Mouse (Mus musculus): Measurements from ENCODE around the gene Fbxl20.
"Not testable (repeated sequence)": the region's sequence is repeated elsewhere in the genome, so short reads cannot be mapped to it uniquely, and the experiment has no call there.

Gene Fbxl20

DNA sequence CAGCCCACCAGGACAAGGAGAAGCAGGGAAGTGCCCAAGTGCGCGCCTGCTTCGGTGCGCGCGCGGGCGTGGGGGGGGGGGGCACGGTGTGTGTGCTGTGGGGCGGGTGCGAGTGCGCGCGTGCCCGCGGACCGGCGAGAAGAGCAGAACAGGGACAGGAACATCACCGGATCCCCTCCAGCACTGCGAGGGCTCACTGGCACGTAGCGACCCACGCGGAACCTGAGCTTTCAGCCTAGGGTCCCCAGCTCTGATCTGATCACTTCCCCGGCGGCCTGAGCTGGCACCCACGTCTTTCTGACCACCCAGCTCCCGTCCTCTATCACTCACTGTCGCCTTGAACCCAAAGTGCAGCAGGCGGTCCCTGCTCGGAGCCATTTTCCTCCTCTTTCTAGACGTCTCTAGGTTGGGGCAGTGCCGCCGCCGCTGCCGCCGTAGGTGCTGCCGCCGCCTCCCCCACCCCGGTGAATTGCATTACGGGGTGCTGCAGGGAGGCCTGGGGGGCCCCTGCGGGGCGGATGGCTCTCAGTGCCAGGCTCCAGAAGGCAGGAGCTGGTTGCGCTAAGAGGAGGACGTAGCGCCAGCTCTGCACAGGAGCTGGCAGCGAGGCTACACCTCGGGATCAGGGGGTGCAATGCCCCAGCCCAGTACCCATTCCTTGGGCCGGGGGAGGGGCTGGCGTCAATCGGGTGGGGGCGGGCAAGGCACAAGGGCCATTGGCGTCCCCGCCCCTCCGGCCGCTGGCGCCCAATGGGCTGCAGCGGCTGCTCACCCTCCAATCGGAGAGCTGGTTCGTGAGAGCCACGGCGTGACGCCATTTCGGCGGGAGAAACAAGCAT is at the start of gene Fbxl20:
TSS of gene Fbxl20 (minus strand) at position 618 of the 839 bp plus-strand sequence.
- DNase-seq = peak; percentile 90

DNA sequence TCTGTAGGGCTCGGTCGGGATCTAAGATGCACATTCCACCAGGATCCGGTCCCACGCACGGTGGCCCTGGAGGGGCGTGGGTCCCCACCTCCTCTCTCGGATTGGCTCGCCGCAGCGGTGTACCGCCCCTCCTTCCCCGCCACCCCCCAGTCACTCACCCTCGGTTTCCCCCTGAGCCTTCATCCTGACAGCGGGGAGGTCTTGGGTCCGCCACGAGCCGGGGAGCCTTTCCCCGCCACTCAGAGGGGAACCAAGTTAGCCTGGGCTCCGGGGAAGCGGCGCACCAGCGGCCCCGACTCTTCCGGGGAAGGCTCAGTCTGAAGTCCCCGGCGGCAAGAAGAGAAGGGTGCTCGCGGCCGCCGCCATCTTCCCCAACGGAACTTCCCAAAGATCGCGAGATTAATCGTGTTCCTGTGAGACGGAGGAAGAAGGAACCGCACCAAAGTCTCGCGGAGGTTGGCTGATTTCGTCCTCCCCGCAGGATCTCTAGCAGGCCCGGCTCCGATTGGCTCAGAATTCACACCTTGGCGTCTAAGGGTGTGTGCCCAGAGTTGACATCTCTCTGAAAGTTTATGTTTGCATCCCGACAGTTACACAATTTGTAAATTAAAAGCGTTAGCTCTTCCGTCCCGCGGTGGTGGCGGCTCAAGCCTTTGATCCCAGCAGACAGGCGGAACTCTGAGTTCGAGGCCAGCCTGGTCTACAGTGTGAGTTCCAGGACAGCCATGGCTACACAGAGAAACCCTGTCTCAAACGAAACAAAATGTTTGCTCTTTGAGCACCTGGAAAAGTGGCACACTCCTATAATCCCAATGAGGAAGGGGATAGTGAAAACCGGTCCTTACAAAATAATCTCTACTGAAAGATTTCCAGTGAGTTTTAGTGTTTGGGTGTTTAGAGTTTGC is 43.0 kb upstream of the Fbxl20 start, which contains the start of gene Med1:
TSS of gene Med1 (minus strand) at position 393 of the 905 bp plus-strand sequence.
- DNase-seq = peak; percentile 92

DNA sequence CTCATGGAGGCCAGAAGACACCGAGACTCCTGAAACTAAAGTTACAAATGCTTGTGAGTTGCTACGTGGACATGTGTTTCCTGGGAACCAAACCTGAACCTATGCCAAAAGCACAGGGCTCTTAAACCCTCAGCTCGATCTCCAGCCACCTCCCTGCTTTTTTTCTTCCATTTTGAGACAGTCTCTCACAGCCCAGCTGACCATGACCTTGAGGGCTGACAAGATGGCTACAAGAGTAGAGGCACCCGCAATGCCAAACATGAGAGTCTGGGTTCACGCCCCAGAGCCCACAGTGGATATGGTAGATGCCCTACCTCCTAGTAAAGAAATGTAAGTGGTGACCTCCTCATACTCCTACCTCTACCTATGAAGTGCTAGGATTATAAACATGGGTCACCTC is 40.6 kb upstream of the Fbxl20 start:
- DNase-seq = no peak

DNA sequence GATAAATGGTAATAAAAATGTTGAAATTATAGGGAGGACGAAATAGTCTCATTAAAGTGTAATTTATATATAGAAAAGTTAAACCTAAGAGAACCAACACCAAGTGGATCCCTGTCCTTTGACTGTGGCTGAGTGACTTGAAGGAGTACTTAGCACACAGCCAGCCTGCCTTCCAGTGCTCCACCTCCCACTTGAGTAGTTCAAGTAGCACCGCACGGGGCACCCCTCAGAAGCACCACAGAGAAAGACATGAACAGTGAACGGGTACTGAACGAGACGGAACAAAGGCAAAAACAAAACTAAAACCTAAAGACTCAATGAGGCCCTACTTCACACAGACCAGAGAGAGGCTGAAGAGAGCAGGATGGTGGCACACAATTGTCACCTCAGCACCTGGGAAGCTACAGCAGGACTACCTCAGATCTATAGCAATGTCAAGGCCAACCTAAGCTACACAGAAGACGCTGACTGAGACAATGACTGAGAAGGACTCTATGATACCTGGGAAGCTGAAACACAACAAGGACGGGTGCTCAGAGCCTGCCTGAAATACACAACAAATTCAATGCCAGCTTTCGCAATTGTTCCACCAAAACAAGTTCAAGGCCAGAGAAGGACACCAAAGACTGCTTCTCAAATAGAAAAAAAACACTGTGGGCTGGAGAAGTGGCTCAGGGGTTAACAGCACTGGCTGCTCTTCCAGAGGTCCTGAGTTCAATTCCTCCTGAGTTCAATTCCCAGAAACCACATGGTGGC is 37.6 kb upstream of the Fbxl20 start:
- DNase-seq = no peak

DNA sequence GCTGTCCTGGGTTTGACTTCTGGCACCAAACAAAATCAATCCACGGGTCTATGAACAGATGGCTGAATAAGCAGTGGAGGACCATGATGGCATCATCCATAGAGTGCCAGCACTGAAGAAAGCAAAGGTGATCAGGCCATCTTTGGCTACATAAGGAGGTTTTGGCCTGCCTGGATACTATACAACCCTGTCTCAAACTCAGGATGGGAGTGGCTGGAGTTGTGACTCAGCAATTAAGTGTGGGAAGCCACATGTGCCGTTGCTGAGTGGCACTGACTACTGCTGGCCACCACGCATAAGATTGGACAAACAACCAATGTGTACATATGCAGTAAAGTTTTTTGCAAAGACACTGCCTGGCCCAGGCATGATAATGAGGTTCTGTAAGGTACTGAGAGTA is 31.9 kb upstream of the Fbxl20 start:
- DNase-seq = not testable (repeated sequence)

DNA sequence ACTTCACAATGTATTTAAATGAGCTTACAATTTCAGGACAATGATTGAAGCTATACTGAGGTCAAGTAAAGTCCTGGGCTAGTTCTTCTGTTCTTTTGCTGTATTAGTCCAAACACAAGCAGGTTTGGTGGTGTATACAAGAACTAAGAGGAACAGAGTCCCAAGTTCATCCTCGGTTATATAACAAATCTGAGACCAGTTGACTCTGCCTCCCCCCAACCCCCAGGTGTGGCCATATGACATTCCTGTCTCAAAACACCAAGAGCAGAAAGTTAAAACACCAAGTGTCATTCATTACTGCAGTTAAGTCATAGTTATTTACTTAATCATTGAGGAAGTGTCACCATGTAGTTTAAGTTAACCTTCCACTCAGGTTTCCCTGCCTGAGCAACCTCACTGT is 18.2 kb upstream of the Fbxl20 start:
- no peak for DNase-seq

DNA sequence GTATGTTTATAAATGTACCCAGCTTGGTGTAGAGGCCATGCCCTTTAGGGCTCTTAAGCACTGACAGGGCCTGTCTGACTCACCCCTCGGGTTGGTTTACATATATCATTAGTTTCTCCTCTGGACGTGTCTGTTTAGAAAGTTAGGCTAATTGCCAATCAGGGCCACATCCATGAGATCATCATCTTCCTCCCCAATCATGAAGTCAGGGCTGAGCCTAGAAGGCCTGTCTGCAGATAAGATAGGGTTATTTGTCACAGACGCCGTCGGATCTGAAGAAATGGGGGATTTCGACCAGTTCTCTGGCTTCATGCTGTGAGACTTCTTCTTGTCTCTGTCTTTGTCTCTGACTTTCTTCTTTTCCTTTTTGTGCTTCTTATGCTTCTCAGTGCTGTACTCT is 4.9 kb upstream of the Fbxl20 start:
- no peak for DNase-seq

DNA sequence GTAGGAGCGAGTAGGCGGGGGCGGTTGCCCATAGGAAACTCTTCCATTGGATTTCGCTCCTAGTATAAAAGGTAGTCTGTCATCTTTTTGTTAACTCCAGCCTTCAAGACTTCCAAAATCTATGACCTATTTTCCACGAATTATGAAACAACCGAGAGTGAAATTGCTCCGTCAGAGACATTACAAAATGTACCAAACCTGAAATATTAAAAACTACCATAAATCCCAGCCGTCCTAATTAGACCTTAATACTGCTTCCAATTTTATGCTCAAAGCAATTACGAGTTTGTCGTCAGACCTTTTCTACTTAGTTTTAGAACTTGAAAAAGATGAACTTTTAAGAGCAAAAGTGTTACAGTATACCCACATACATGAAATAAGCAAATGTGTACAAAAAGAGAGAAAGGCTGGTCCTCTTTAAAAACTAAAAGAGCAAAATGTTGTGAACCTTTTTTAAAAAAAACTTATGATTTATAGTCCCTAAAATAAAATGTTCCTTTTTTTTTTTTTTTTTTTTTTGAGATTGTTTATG is 488 bp upstream of the Fbxl20 start:
- no peak for DNase-seq

DNA sequence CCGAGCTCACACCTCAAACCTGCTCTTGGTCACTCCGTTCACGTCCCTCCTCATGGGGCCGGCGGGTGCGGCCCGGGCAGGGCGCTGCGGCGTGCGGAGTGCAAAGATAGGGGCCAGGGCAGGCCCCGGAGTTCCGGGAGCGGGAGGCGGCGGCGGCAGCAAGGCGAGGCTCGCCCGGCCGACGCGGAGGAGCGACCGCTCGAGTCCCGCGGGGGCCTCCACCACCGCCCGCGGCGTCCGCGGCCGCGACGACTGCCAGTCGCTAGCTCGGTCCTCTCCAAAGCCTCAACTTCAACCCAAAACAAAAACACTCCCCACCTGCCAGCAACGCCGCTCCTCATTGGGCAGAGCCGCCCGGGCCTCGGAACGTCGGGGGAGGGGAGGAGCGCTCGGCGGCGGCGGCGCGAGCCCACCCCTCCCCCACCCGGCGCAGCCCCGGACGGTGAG is 876 bp downstream of the Fbxl20 start:
- peak; percentile 92 for DNase-seq

DNA sequence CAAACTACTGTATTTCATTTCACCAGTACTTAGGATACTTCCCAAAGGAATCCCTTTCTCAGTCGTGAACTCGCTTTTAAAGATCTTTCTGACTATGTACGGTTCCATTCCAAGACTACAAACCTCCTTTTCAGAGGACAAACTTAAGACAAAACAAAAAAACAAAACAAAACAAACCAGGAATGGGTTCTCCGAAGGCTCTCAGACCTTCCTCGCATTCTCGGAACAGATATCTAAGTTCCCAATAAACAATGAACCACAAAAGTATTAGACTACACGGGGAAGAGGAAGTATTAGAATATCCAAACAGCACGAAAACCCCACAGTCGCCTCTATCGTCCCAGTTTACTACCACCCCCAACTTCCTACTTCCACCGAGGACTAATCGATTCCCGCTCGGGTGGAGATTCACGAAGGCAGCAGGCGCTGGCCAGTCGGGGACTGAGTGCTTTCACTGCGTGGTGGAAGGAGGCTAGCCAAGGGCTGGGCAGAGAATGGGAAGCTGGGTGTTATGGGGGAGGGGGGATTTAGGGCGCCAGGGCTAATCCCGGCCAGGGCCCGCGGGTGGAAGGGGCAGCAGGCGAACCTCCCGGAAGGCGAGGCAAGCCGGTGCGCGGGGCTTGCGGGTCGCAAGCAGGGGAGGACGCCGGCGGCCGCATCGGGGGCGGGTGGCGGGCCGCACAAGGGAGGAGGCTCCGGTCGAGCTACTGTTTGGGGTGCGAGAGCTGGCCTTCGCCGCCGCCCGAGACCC is 1.5 kb downstream of the Fbxl20 start:
- no peak for DNase-seq

DNA sequence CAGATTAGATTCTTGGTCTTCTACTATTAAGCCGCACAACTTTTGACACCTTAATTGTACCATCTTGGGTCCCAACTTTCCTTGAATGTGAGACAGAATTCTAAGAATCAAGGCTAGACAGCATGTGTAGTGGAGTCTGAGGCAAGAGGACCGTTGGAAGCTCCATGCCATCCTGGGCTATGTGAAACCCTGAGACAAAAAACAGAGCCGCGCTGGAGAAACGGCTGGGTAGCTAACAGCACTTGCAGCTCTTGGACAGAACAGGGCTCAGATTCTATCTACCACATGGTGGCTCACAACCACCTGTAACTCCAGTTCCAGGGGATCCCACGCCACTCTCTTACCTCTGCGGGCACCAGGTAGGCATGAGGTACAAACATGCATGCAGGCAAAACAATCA is 4.3 kb downstream of the Fbxl20 start:
- no peak for DNase-seq

DNA sequence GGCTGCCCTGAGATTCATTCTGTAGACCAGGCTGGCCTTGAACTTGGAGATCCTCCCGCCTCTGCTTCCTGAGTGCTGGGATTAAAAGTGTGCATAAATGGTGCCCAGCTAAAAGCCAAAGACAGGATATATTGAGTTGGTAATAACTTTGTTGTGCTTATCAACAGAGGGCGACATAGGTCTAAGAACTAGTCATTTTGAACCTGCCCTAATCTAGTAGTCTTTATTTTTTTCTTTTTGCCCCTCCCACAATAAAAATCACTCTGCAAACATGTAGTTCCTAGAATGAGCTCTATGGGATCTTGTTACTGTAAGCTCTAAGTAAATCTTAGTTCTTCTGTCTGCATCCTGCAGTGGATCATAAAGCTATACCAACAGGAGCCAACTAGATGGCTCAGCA is 7.7 kb downstream of the Fbxl20 start:
- DNase-seq = no peak

DNA sequence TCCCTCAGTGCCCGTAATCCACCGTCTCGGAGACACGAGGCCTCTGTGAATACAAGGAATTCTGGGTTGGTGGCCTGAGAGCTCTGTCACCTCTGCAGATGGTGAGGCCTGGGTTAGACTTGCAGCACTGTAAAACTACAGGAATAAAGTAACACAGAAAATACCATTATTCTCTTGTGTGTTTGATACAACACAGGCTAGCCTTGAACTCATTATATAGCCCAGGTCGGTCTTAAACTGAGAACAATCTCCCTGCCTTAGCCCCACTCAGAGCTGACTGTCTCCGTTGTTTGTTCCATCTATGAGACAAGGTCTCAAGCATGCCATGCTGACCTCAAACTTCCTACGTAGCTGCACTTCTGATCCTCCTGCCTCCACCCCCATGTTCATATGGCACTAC is 11.3 kb downstream of the Fbxl20 start:
- no peak for DNase-seq

DNA sequence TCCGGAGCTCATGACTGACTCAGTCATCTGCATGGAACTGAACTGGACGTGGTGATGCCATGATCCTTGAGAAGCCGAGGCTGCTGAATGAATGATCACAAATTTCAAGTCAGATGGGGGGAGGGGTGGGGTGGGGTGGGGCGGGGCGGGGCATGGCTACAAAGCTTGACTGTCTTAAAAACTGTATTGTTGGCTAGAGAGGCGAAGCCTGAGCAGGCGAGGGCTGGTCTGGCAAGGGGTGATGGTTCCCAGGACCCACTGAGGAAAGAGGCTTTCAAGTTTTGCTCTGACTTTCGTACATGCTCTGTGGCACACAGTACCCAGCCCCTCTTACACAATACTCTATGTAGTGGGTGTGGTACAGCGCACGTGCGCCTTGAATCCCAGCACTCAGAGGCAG is 12.4 kb downstream of the Fbxl20 start:
- DNase-seq = no peak

DNA sequence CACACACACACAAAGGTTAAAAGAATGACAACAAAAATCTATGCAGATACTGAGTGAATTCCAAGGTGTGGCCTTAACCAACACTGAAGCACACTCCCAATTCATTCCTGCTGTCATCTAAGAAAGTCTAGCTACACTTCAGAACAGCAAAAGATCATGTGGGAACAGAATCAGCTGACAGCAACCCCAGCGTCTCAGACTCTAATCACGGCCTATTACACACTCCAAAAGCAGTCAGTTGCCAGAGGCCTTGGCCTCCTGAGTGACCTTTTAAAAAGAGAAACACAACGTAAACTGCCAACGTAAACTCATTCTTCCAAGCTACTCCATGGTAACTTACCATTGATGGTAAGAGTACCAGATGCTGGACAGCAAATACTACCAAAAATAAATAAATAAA is 15.3 kb downstream of the Fbxl20 start:
- DNase-seq = no peak

DNA sequence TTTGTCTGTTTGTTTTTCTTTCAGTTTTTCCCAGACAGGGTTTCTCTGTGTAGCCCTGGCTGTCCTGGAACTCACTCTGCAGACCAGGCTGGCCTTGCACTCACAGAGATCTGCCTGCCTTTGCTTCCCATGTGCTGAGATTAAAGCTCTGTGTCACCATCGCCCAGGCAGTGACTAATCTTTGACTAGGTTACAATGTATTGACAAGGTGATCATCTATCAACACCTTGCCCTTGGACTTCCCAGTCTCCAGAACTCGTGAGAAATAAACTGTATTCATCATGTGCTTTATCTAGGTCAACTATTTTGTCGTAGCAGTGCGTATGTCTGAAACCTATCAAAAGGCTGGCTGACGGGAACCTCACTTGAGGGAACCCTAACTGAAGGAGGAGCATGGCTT is 26.8 kb downstream of the Fbxl20 start:
- no peak for DNase-seq

DNA sequence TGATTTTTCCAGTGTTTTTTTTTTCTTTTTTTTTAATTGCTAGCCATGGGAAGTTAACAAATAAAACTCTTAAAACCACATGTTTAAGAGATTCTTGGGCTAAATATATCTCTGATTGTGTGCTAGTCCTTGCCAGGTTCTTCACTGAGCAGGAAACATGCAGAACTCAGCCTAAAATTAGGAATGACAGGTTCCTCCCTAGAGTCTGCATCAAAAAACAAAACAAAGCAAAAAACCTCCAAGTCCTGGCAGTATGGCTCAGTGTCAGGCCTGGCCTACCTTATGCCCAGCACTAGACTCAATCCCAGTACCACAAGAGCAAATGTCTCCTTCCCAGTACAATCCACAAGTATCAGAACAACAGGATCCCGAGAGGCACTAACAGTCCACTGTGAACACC is 35.8 kb downstream of the Fbxl20 start:
- no peak for DNase-seq

DNA sequence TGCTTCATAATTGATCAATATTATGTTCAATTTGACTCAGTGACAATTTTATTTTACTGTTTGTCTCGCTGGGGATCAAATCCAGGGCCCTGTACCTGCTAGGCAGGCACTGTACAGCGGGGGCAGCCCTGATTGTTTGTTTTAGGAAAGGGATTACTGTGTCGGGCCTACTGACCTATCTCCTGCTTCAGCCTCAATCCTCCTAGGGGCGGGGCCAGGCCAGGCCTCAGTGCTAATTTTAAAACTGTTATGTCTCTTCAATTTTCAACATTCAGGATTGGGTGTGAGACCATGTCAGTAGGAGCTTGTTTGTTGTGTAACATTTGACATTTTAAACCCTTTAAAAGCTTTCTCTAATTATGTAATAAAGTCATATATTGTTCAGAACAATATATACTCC is 36.7 kb downstream of the Fbxl20 start:
- no peak for DNase-seq

DNA sequence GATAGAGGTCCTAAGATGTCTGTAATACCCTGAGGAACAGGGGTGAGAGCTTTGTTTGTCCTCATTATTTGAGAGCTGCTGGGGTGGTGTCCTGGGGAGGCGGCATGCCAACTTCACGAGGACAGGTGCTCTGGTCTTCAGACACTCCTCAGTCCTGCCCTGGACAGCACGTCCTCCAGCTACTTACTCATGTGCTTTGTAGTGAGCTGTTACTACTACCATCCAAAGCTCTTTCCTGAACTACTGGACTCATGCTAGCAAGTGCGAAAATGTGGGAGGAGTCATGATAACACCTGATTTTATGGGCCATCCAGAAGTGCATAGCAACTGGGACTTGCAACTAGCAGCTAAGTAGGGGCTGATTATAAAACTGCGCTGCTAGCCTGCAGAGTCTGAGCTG is 40.5 kb downstream of the Fbxl20 start:
- DNase-seq = no peak

DNA sequence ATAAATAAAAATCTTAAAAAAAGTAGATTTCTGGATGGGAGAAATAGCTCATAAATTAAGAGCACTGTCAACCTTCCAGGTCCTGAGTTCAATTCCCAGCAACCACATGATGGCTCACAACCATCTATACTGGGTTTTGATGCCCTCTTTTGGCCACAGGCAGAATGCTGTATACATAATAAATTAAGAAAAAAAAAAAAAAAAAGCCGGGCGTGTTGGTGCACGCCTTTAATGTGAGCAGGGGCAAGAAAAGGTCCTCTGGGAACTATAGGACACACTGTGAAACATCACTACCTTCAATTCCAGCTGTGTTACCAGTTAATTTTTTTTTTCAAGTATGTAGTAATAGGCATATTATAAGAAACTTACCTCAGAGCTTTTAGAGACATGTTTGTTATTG is 48.9 kb downstream of the Fbxl20 start:
- DNase-seq = no peak

DNA sequence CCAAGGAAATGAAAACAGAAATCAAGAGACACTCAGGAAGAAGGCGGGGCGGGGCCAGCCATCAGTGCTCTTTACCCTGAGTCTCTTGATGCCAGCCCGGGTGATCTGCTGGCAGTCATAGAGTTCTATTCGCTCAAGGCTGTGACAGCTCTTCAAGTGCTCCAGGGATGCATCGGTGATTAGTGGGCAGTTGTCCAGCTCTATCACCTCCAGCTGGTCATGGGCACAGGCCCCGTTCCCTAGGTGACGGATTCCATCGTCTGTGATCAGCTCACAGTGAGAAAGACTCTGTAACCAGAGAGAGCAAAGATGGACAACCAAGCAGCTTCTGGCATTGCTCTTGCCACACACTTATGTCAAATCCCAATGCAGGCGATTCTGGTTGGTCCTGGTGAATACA is 59.6 kb downstream of the Fbxl20 start:
- no peak for DNase-seq

DNA sequence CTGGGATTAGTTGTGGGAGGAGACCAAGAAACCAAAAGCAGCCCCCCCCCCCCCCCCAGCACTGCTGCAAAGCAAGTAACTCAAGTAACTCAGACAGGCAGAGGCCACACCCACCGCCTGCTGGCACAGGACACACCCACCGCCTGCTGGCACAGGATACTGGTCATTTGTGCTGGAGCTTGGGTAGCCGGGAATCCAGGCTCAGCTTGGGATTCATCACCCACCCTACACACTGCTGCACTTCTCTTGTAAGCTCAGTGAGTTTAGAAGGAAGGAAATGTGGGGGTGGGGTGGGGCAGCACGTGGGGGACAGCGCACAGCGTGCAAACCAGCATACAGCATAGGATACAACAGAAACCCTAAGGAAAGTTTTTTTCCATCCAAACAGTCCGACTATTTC is 62.0 kb downstream of the Fbxl20 start:
- DNase-seq = peak; percentile 21
